Comparison of ENCODE assay signal across 10 mouse cellular contexts in genomic region chr11:81454111-81454510, GRCm38 (mm10).
DNase-seq lines count a peak whose midpoint lies in the region; ATAC-seq and TF ChIP-seq lines count a peak whose summit lies in the region.
"Had no signal": no experiment of that assay in that cellular context is flagged by ENCODE, and none has a peak within 500 bp of the region (broad histone marks: within the 10 kb centered on the region; RNA-seq: fewer than 3 reads in every experiment).

No protein-coding gene starts in this region.

- no peaks in the 10 kb centered on the region for H3K36me3 ChIP-seq in kidney, embryonic 16.5 days (ENCODE audit: insufficient read depth, low read length)
- no peaks in the 10 kb centered on the region for H3K36me3 ChIP-seq in forebrain, embryonic 13.5 days (ENCODE audit: poor library complexity, severe bottlenecking)
- H3K36me3 ChIP-seq in stomach, postnatal 0 days (ENCODE audit: control insufficient read depth, insufficient read depth, low read length): no peaks in the 10 kb centered on the region
- H3K36me3 ChIP-seq: limb, embryonic 15.5 days had no signal

- no peak overlapping the region for H3K27ac ChIP-seq in kidney, embryonic 16.5 days (ENCODE audit: low read length)
- peak overlapping the region; percentile 35; the same call in 1 of the 2 replicates for H3K27ac ChIP-seq in forebrain, embryonic 13.5 days
- no peak overlapping the region for H3K27ac ChIP-seq in stomach, postnatal 0 days (replicated peaks)
- H3K27ac ChIP-seq: limb, embryonic 15.5 days had no signal

- WGBS in kidney, embryonic 16.5 days: 9% methylated on average over 1 of the region's 1 CpGs
- WGBS in forebrain, embryonic 13.5 days: 38% methylated on average over 1 of the region's 1 CpGs
- WGBS in stomach, postnatal 0 days: 29% methylated on average over 1 of the region's 1 CpGs

- no peaks in the 10 kb centered on the region for H3K27me3 ChIP-seq in kidney, embryonic 16.5 days (ENCODE audit: insufficient read depth, low read length)
- no peaks in the 10 kb centered on the region for H3K27me3 ChIP-seq in forebrain, embryonic 13.5 days
- H3K27me3 ChIP-seq in stomach, postnatal 0 days (ENCODE audit: control insufficient read depth, insufficient read depth, low read length): no peaks in the 10 kb centered on the region
- H3K27me3 ChIP-seq: limb, embryonic 15.5 days had no signal

- no peak for TF ChIP-seq EP300 in stomach, postnatal 0 days (optimal IDR thresholded peaks at IDR 0.05)

- no peak for TF ChIP-seq CTCF in stomach, postnatal 0 days (IDR thresholded peaks at IDR 0.05; ENCODE audit: low read depth)

- H3K9me3 ChIP-seq in kidney, embryonic 16.5 days (ENCODE audit: low read length): no peaks in the 10 kb centered on the region
- no peaks in the 10 kb centered on the region for H3K9me3 ChIP-seq in forebrain, embryonic 13.5 days (replicated peaks)
- H3K9me3 ChIP-seq in stomach, postnatal 0 days (ENCODE audit: control insufficient read depth, low read length): no peaks in the 10 kb centered on the region
- H3K9me3 ChIP-seq: limb, embryonic 15.5 days had no signal

- H3K4me3 ChIP-seq in kidney, embryonic 16.5 days (ENCODE audit: low read length): no peak overlapping the region
- H3K4me3 ChIP-seq in forebrain, embryonic 13.5 days: no peak overlapping the region
- H3K4me3 ChIP-seq in stomach, postnatal 0 days (ENCODE audit: low read depth, low read length): no peak overlapping the region
- H3K4me3 ChIP-seq: limb, embryonic 15.5 days had no signal

- H3K4me1 ChIP-seq in kidney, embryonic 16.5 days (ENCODE audit: insufficient read depth, low read length): peaks cover 18% of the 10 kb centered on the region
- peaks cover 24% of the 10 kb centered on the region for H3K4me1 ChIP-seq in forebrain, embryonic 13.5 days
- H3K4me1 ChIP-seq in stomach, postnatal 0 days (replicated peaks; ENCODE audit: control insufficient read depth, insufficient read depth): no peaks in the 10 kb centered on the region

- DNase-seq in kidney, adult 8-10 months: no peak
- peak; percentile 64 for DNase-seq in mesoderm, embryonic 11.5 days (ENCODE audit: low read depth, low spot score)
- DNase-seq in retina, postnatal 1 day: peak; percentile 53
- no peak for DNase-seq in heart, adult 8-10 months (ENCODE audit: low spot score)
- DNase-seq in stomach, postnatal 0 days (ENCODE audit: low spot score): no peak
- no peak for DNase-seq in spleen, adult 12 weeks (ENCODE audit: low spot score)
- DNase-seq: cerebellum, adult 8-10 months had no signal

- peak; percentile 86 for ATAC-seq in kidney, embryonic 16.5 days (ENCODE audit: low FRiP score, low TSS enrichment)
- peak; percentile 36; the same call in 1 of the 2 replicates for ATAC-seq in forebrain, embryonic 13.5 days
- no peak for ATAC-seq in stomach, postnatal 0 days (ENCODE audit: low FRiP score, low TSS enrichment)

- H3K9ac ChIP-seq in kidney, embryonic 16.5 days (replicated peaks; ENCODE audit: low read length): no peak overlapping the region
- H3K9ac ChIP-seq in forebrain, embryonic 13.5 days: peak overlapping the region; percentile 35; the same call in 1 of the 2 replicates
- no peak overlapping the region for H3K9ac ChIP-seq in stomach, postnatal 0 days (ENCODE audit: low read length)
- H3K9ac ChIP-seq: limb, embryonic 15.5 days had no signal

- H3K4me2 ChIP-seq in kidney, embryonic 16.5 days (replicated peaks; ENCODE audit: low read depth, low read length): no peak overlapping the region
- H3K4me2 ChIP-seq in forebrain, embryonic 13.5 days: no peak overlapping the region
- H3K4me2 ChIP-seq in stomach, postnatal 0 days (replicated peaks; ENCODE audit: low read depth): no peak overlapping the region
- H3K4me2 ChIP-seq: limb, embryonic 15.5 days had no signal

Comparison
In these comparisons a context has a peak if more than half of its experiments do, and no peak if none do; other contexts are left out.
1. DNase-seq: peak in mesoderm, embryonic 11.5 days (single experiment) and retina, postnatal 1 day (single experiment); none in kidney, adult 8-10 months (0 of 2), heart, adult 8-10 months (single experiment), stomach, postnatal 0 days (single experiment) and spleen, adult 12 weeks (single experiment).